Mouse (Mus musculus): ENCODE data around the gene Vopp1. TPM values are rescaled to one million over a fixed set of nuclear protein-coding genes. Genes with fewer than 3 reads are reported as not detected.

Vopp1 gene
- polyA plus RNA-seq, 1 experiment from 2014 or later: 195 TPM

DNA sequence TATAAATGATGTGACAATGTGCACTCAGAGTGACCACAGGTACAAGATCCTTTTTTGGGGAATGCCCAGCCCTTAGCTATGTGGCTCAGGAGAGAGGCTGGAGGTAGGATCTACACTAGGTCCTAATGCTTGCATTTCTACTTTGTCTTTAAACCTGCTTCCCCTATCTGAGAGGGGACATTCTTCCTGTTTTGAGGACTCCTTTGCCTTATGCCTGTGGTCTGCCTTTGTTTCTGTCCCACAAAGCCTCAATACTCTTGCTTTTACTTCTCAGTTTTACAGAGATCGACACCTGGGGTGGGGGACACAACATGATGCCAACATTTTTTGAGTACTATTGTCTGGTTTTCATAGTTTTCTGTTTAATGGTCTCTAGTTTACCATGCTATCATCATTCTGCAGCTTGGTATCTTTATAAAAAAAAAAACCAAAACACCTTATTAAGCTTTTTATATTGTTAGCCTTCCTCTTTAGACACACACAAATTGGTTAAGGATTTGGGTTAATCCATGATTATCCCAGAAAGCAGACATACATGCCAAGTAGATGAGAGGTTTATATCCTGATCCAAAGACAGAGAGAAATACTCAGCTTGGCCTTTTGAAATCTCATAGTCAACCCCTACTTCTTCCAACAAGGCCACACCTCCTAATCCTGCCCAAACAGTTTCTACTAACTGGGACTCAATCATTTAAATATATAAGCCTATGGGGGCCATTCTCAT, 54.3 kb downstream of the Vopp1 start:
- ATAC-seq (ENCODE audit: low FRiP score): no peak
- peaks cover 5% of the 10 kb centered on the region; the same call in 1 of the 2 replicates for H3K4me1 ChIP-seq (replicated peaks)
- H3K9me3 ChIP-seq: no peaks in the 10 kb centered on the region
- no peak overlapping the region for H3K27ac ChIP-seq
- H3K36me3 ChIP-seq: peaks cover 38% of the 10 kb centered on the region
- H3K4me3 ChIP-seq: no peak overlapping the region
- H3K4me2 ChIP-seq: no peak overlapping the region
- H3K9ac ChIP-seq: no peak overlapping the region
- WGBS: 97% methylated on average over 1 of the region's 1 CpGs
- no peaks in the 10 kb centered on the region for H3K27me3 ChIP-seq

DNA sequence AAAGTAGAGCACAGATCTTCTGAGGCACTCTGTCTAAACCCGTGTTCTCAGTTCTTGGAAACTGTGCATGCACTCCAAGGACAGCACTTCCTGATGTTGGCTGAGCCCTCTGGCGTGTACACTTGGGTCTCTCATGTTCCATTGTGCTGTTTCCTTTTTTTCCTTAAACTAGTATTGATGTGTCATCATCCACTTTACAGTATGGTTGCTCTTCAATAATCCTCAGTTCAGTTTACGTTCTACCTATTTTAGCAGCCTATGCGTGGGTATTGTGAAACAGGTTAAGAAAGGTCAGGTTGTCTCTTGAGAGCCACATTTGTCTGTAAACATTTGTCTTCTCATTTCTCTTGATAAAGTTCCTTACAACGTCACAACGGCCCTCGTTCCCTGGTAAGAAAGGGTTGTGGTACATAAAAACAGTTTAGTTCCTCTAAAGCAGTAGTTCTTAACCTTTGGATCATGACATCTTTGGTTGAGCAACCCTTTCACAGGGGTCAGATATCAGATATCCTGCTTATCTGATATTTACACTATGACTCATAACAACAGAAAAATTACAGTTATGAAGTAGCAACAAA, 55.9 kb downstream of the Vopp1 start:
- H3K9me3 ChIP-seq: no peaks in the 10 kb centered on the region
- H3K4me2 ChIP-seq: no peak overlapping the region
- H3K4me1 ChIP-seq (replicated peaks): peaks cover 9% of the 10 kb centered on the region; the same call in 1 of the 2 replicates
- no peak overlapping the region for H3K9ac ChIP-seq
- ATAC-seq (ENCODE audit: low FRiP score): no peak
- no peak overlapping the region for H3K27ac ChIP-seq
- H3K36me3 ChIP-seq: peaks cover 36% of the 10 kb centered on the region
- WGBS: 93% methylated on average over 7 of the region's 7 CpGs
- no peaks in the 10 kb centered on the region for H3K27me3 ChIP-seq
- H3K4me3 ChIP-seq: no peak overlapping the region

DNA sequence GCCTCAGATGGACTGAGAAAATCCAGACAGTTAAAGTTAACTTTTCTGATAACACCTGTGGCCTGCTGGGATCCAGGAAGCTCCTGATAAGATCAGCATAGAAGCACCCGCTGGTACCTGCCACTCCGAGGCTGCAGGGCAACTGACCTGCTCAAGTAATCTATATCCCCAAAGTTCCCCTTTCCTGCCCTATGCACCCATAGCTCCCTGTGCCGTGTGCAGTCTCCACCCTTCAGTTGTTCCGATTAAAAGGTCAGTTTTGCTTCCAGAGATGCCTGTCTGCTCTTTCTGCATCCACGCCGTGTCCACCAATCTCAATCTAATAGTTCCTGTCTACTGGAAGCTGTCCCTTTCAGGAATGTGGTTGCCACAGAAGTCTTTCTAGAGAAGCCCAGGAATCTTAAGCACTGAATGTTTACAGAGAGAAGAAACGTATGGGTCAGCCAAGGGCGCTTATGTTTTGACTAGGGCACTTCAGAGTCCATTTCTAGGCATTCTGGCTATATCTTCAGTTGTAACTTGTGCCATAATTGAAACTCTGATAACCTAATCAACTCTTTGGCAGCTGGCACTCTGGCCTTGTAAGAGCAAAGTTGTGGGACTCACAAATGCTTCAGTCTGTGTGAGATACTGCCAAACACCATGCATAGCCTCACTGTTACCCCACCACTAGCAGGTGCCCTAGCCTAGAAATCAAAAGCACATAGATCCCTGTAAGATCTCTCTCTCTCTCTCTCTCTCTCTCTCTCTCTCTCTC, 57.7 kb downstream of the Vopp1 start:
- WGBS: 85% methylated on average over 8 of the region's 8 CpGs

DNA sequence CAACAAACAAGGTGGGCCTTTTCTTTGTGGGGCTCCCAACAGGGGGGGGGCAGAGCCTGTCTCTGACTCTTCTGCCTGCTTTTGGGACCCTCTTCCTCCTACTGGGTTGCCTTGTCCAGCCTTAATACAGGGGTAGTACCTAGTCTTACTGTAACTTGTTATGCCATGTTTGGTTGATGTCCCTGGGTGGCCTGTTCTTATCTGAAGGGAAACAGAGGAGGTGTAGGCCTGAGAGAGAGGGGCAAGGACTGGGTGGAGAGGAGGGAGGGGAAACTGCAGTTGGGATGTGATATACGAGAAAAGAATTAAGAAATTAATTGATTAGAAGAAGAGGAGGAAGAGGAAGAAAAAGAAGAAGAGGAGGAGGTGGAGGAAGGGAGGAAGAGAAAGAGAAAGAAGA, 58.7 kb downstream of the Vopp1 start:
- no peak overlapping the region for H3K4me3 ChIP-seq
- H3K9me3 ChIP-seq: no peaks in the 10 kb centered on the region
- ATAC-seq (ENCODE audit: low FRiP score): no peak
- H3K36me3 ChIP-seq: peaks cover 27% of the 10 kb centered on the region
- H3K4me1 ChIP-seq (replicated peaks): peaks cover 9% of the 10 kb centered on the region; the same call in 1 of the 2 replicates
- H3K9ac ChIP-seq: no peak overlapping the region
- H3K27ac ChIP-seq: no peak overlapping the region
- 92% methylated on average over 1 of the region's 1 CpGs for WGBS
- no peaks in the 10 kb centered on the region for H3K27me3 ChIP-seq
- H3K4me2 ChIP-seq: no peak overlapping the region

More for the DNA sequence above, 57.7 kb downstream of the Vopp1 start:
- no peaks in the 10 kb centered on the region for H3K27me3 ChIP-seq
- no peak overlapping the region for H3K4me2 ChIP-seq
- ATAC-seq (ENCODE audit: low FRiP score): no peak
- peaks cover 9% of the 10 kb centered on the region; the same call in 1 of the 2 replicates for H3K4me1 ChIP-seq (replicated peaks)
- no peak overlapping the region for H3K9ac ChIP-seq
- H3K4me3 ChIP-seq: no peak overlapping the region
- H3K9me3 ChIP-seq: no peaks in the 10 kb centered on the region
- peaks cover 21% of the 10 kb centered on the region for H3K36me3 ChIP-seq
- H3K27ac ChIP-seq: no peak overlapping the region

GRCm38 (mm10) chr6:57765095-57765878, 59.7 kb downstream of the Vopp1 start:
- Histone ChIP-seq H3K4me1 (replicated peaks) (peaks cover 9% of the 10 kb centered on the region; the same call in 1 of the 2 replicates), H3K9ac (no peak overlapping the region), H3K27me3 (no peaks in the 10 kb centered on the region), H3K4me2 (no peak overlapping the region), H3K27ac (no peak overlapping the region), H3K4me3 (no peak overlapping the region), H3K36me3 (peaks cover 32% of the 10 kb centered on the region), H3K9me3 (no peaks in the 10 kb centered on the region)
- ATAC-seq (ENCODE audit: low FRiP score): no peak
- WGBS: 67% methylated on average over 3 of the region's 3 CpGs

- no peaks in the 10 kb centered on the region for H3K9me3 ChIP-seq
- no peak overlapping the region for H3K4me2 ChIP-seq
- peaks cover 9% of the 10 kb centered on the region; the same call in 1 of the 2 replicates for H3K4me1 ChIP-seq (replicated peaks)
- H3K36me3 ChIP-seq: peaks cover 32% of the 10 kb centered on the region
- no peaks in the 10 kb centered on the region for H3K27me3 ChIP-seq
- no peak overlapping the region for H3K27ac ChIP-seq
- H3K9ac ChIP-seq: no peak overlapping the region
- no peak overlapping the region for H3K4me3 ChIP-seq
- no peak for ATAC-seq (ENCODE audit: low FRiP score)
Observed at GRCm38 (mm10) chr6:57763054-57763453, 61.9 kb downstream of the Vopp1 start.

DNA sequence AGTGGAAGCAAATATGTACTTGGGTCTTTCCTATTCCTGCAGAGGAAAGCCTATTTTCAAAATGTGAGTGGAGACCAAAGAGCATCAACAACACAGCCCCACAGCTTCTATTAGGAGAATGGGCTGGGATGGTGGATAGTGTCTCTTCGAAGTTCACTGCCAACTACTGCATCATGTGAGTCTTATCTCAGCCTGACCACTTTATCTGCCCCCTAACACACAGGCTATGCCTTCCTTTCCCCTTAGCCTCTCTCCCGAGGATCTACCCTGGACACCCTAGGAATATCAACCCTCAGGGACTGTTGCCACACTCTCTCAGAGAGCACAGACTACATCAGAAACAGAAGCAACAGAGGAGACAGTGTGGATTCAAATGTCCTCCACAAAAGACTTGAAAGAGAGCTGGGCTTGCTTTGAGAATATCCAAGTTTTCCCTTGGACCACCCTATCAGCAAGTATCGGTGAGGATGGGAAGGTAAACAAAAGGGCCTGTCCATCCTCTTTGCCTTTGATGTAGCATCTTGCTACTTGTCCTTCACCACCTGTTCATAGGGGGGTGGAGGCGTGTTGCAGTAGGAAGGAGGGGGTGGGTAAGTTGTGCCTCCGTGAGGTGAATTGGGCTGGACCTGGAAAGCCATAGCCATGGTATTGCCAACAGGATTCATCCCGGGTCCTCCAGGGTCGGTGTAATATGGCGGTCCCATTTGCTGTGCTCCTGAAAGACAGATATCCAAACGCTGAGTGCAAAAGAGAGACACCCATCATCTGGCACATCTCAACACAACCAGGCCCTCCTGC, 70.8 kb downstream of the Vopp1 start:
- Histone ChIP-seq H3K27me3 (no peaks in the 10 kb centered on the region), H3K36me3 (peaks cover 45% of the 10 kb centered on the region), H3K4me2 (no peak overlapping the region), H3K9ac (no peak overlapping the region), H3K4me1 (replicated peaks) (no peaks in the 10 kb centered on the region), H3K27ac (no peak overlapping the region), H3K4me3 (no peak overlapping the region), H3K9me3 (no peaks in the 10 kb centered on the region)
- ATAC-seq (ENCODE audit: low FRiP score): no peak
- 97% methylated on average over 9 of the region's 9 CpGs for WGBS

DNA sequence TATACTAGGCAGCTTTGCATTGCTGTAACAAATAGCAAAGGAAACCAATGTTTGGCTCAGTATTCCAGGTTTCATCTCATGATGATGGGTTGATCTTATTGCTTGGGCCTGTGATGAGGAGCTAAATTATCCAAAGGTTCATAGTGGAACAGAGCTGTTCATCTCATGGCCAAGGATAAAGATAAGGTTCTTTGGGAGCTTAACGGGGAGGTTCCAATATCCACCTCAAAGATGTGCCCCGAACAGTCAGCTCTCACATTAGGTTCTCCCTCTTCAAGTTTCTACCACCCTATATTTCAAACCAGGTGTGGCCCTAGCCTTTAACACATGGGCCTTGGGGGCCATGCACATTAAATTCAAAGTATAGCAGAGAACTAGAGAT, 79.2 kb downstream of the Vopp1 start:
- no peak overlapping the region for H3K4me2 ChIP-seq
- 92% methylated on average over 2 of the region's 2 CpGs for WGBS
- H3K9me3 ChIP-seq: no peaks in the 10 kb centered on the region
- no peak overlapping the region for H3K4me3 ChIP-seq
- ATAC-seq (ENCODE audit: low FRiP score): no peak
- H3K4me1 ChIP-seq (replicated peaks): no peaks in the 10 kb centered on the region
- H3K9ac ChIP-seq: no peak overlapping the region
- H3K27ac ChIP-seq: no peak overlapping the region
- 0 out of 2 replicates have a peak, but pooled peaks cover 2% of the 10 kb centered on the region for H3K36me3 ChIP-seq
- no peaks in the 10 kb centered on the region for H3K27me3 ChIP-seq

DNA sequence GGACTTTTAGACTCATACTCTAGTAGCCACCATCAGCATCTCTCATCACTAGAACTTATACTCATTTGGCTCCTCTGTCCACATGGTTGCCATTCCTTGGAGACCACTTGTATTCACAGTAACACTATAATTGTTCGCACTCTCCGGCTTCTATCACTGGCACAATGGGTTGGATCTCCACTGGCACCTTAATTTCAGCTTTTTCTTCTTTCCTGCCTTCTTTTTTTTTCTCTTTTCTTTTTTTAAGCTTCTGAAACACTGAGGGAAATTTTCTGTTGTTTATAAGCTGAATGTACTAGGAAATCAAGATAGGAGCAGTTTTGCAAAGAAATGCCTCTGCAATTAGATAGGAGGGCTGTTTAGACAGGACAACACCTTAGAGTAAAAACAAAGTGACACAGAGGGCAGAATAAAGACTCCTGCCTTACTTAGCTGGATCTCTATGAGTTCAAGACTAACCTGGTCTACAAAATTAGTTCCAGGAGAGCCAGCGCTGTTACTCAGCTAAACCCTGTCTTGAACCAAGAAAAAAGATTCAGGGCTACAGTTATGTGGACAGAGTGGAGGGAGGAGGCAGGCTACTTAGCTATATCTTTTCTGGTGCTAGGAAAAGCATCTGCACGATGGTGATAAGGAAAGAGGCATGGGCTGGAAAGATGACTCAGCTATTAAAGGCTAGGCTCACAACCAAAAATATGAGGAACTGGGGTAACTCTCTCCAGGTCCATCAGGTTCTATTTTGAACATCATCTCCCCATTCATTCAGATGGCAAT, 79.8 kb downstream of the Vopp1 start:
- Histone ChIP-seq H3K4me2 (no peak overlapping the region), H3K36me3 (0 out of 2 replicates have a peak, but pooled peaks cover 4% of the 10 kb centered on the region), H3K9me3 (no peaks in the 10 kb centered on the region), H3K27me3 (no peaks in the 10 kb centered on the region), H3K27ac (no peak overlapping the region), H3K4me1 (replicated peaks) (no peaks in the 10 kb centered on the region), H3K9ac (no peak overlapping the region), H3K4me3 (no peak overlapping the region)
- ATAC-seq (ENCODE audit: low FRiP score): no peak
- WGBS: 95% methylated on average over 4 of the region's 4 CpGs

- no peak overlapping the region for H3K9ac ChIP-seq
- H3K27ac ChIP-seq: no peak overlapping the region
- H3K4me1 ChIP-seq (replicated peaks): no peaks in the 10 kb centered on the region
- peaks cover 12% of the 10 kb centered on the region for H3K36me3 ChIP-seq
- H3K4me2 ChIP-seq: no peak overlapping the region
- no peaks in the 10 kb centered on the region for H3K9me3 ChIP-seq
- H3K27me3 ChIP-seq: no peaks in the 10 kb centered on the region
- peak; percentile 54; the same call in 1 of the 2 replicates for ATAC-seq (ENCODE audit: low FRiP score)
- no peak overlapping the region for H3K4me3 ChIP-seq
- WGBS: 98% methylated on average over 2 of the region's 2 CpGs
Observed at GRCm38 (mm10) chr6:57744123-57744522, 80.8 kb downstream of the Vopp1 start.

GRCm38 (mm10) chr6:57743333-57743732, 81.6 kb downstream of the Vopp1 start:
- H3K9ac ChIP-seq: no peak overlapping the region
- no peaks in the 10 kb centered on the region for H3K27me3 ChIP-seq
- no peaks in the 10 kb centered on the region for H3K4me1 ChIP-seq (replicated peaks)
- 73% methylated on average over 2 of the region's 2 CpGs for WGBS
- no peak for ATAC-seq (ENCODE audit: low FRiP score)
- no peak overlapping the region for H3K4me3 ChIP-seq
- H3K9me3 ChIP-seq: no peaks in the 10 kb centered on the region
- H3K4me2 ChIP-seq: no peak overlapping the region
- H3K27ac ChIP-seq: no peak overlapping the region
- peaks cover 15% of the 10 kb centered on the region for H3K36me3 ChIP-seq

Data from hindbrain, embryonic 13.5 days (tissue).